Mouse (Mus musculus): ENCODE measurements at regions not wholly inside any gene's neighbourhood (a gene's known extent, or its start where the extent isn't known, plus 50 kb on each side); places are given as distances from the start of the nearest gene placed in this dataset.

- TF ChIP-seq CTCF (IDR thresholded peaks at IDR 0.05; ENCODE audit: insufficient read depth, low read length) = peak; percentile 6; the same call in 1 of the 2 replicates
- TF ChIP-seq POLR2A (IDR thresholded peaks at IDR 0.05; ENCODE audit: borderline replicate concordance, extremely low read depth, low read depth, low read length) = no peak
Measured at GRCm38 (mm10) chr8:89833715-89834114, 514.4 kb downstream of the Tox3 start.

Data from lung, adult 2 months (tissue).